Mouse (Mus musculus) cerebellum, adult 9-11 months (tissue): ENCODE measurements around the gene AY074887.
A peak's percentile ranks its signal among the peaks of the same experiment; 100 is the strongest.
"Not testable (repeated sequence)": the region's sequence is repeated elsewhere in the genome, so short reads cannot be mapped to it uniquely, and the experiment has no call there.

ENCODE experiments used
- DNase-seq: peaks from one replicate; pipeline ENCODE4 v3.0.0; 2022

Gene AY074887

GRCm38 (mm10) chr9:54950575-54951321, at the start of gene AY074887, which contains the start of gene Psma4:
Gene AY074887 (minus strand): TSS chr9:54950998.
Gene Psma4 (plus strand): TSS chr9:54950790.
- peak; percentile 89 for DNase-seq

GRCm38 (mm10) chr9:54995645-54996044, 44.8 kb upstream of the AY074887 start:
- no peak for DNase-seq

GRCm38 (mm10) chr9:54994381-54994780, 43.6 kb upstream of the AY074887 start:
- DNase-seq, result no peak

- no peak for DNase-seq
Observed at GRCm38 (mm10) chr9:54990362-54990761, 39.6 kb upstream of the AY074887 start.

- DNase-seq, result no peak
Observed at GRCm38 (mm10) chr9:54982401-54982800, 31.6 kb upstream of the AY074887 start.

- DNase-seq, result no peak
Observed at GRCm38 (mm10) chr9:54981291-54982191, 30.7 kb upstream of the AY074887 start.

- DNase-seq, result no peak
Observed at GRCm38 (mm10) chr9:54980674-54981073, 29.9 kb upstream of the AY074887 start, which contains the start of gene Chrna5. Gene Chrna5 (plus strand): TSS chr9:54980880.

GRCm38 (mm10) chr9:54969972-54970637, 19.3 kb upstream of the AY074887 start:
- no peak for DNase-seq

GRCm38 (mm10) chr9:54963669-54964068, 12.9 kb upstream of the AY074887 start:
- no peak for DNase-seq

GRCm38 (mm10) chr9:54961059-54961458, 10.3 kb upstream of the AY074887 start:
- DNase-seq, result no peak

GRCm38 (mm10) chr9:54950162-54950561, 636 bp downstream of the AY074887 start:
- DNase-seq, result not testable (repeated sequence)

GRCm38 (mm10) chr9:54949465-54949864, 1.3 kb downstream of the AY074887 start:
- DNase-seq, result no peak

- no peak for DNase-seq
Observed at GRCm38 (mm10) chr9:54946256-54946655, 4.5 kb downstream of the AY074887 start.

- no peak for DNase-seq
Observed at GRCm38 (mm10) chr9:54944467-54944866, 6.3 kb downstream of the AY074887 start.

- DNase-seq, result no peak
Observed at GRCm38 (mm10) chr9:54942071-54942470, 8.7 kb downstream of the AY074887 start.

- no peak for DNase-seq
Observed at GRCm38 (mm10) chr9:54932379-54932778, 18.4 kb downstream of the AY074887 start.

- no peak for DNase-seq
Observed at GRCm38 (mm10) chr9:54931765-54932164, 19.0 kb downstream of the AY074887 start.

- DNase-seq, result no peak
Observed at GRCm38 (mm10) chr9:54930741-54931140, 20.1 kb downstream of the AY074887 start.

GRCm38 (mm10) chr9:54919946-54920345, 30.9 kb downstream of the AY074887 start:
- DNase-seq, result no peak

- no peak for DNase-seq
Observed at GRCm38 (mm10) chr9:54918781-54919180, 32.0 kb downstream of the AY074887 start.

- DNase-seq, result no peak
Observed at GRCm38 (mm10) chr9:54918191-54918590, 32.6 kb downstream of the AY074887 start.

GRCm38 (mm10) chr9:54917010-54917677, 33.7 kb downstream of the AY074887 start, which contains the start of gene Hykk:
Gene Hykk (plus strand): TSS chr9:54917283.
- peak; percentile 96 for DNase-seq
